Mouse (Mus musculus) liver, embryonic 16.5 days (tissue): ENCODE results near the gene Gng3. TPM values are rescaled to one million over a fixed set of nuclear protein-coding genes. Genes with fewer than 3 reads are reported as not detected.
"Not testable (repeated sequence)": the region's sequence is repeated elsewhere in the genome, so short reads cannot be mapped to it uniquely, and the experiment has no call there.

ENCODE experiments used
- ATAC-seq: fragments of 200-750 bp; cut with Nextera tagmentation; 2 replicates; pipeline ENCODE4 v1.8.0; 2017; ENCODE audit warnings: low read depth, mild to moderate bottlenecking, moderate number of reproducible peaks, moderate library complexity
- H3K27ac ChIP-seq: fragments of 300-500 bp; sonication (generic); 2 replicates; pipeline ENCODE4 v1.5.1; 2014; ENCODE audit warnings: mild to moderate bottlenecking, low read length
- H3K27me3 ChIP-seq: fragments of 300-500 bp; sonication (generic); 2 replicates; pipeline ENCODE4 v1.6.1; 2014; ENCODE audit warnings: low read depth, low read length, mixed read lengths; ENCODE audit not compliant: control insufficient read depth, insufficient read depth
- H3K36me3 ChIP-seq: fragments of 300-500 bp; sonication (generic); 2 replicates; pipeline ENCODE4 v1.6.1; 2014; ENCODE audit warnings: mild to moderate bottlenecking; ENCODE audit not compliant: control insufficient read depth, insufficient read depth
- H3K4me1 ChIP-seq: fragments of 300-500 bp; sonication (generic); 2 replicates; pipeline ENCODE4 v1.6.1; 2014; ENCODE audit warnings: low read depth, low read length, mixed read lengths; ENCODE audit not compliant: control insufficient read depth
- H3K4me2 ChIP-seq: fragments of 300-500 bp; sonication (generic); 2 replicates; pipeline ENCODE4 v1.6.1; 2014; ENCODE audit warnings: low read depth, low read length, mixed read lengths
- H3K4me3 ChIP-seq: fragments of 300-500 bp; sonication (generic); 2 replicates; pipeline ENCODE4 v1.5.1; 2014; ENCODE audit warnings: low read depth, mild to moderate bottlenecking, low read length
- H3K9ac ChIP-seq: fragments of 300-500 bp; sonication (generic); 2 replicates; pipeline ENCODE4 v1.6.1; 2014; ENCODE audit warnings: low read depth, low read length
- H3K9me3 ChIP-seq: fragments of 300-500 bp; sonication (generic); replicated peaks from 2 replicates; pipeline ENCODE4 v1.6.1; 2016; ENCODE audit warnings: low read length; ENCODE audit not compliant: control insufficient read depth
- WGBS: fragments of 180-500 bp; shearing (Covaris S2); extraction: QIAGEN DNeasy Blood & Tissue Kit; methylation state at CpG from one replicate; pipeline ENCODE4 v1.1.7; 2014; ENCODE audit not compliant: insufficient replicate concordance; 5-methylcytosine and 5-hydroxymethylcytosine counted together
- polyA plus RNA-seq: library from polyadenylated mRNA; unstranded; fragments of >200 nt; fragmentation: Nextera tagmentation; extraction: Ambion mirVana; gene quantifications from 2 replicates; pipeline ENCODE4 v1.2.1, GENCODE M21; 2015

Gng3 gene
- polyA plus RNA-seq, 1 experiment from 2014 or later = 0.51 TPM

GRCm38 (mm10) chr19:8837251-8837791 is 1.7 kb downstream of the Gng3 start, which contains the start of gene Bscl2:
TSS of gene Bscl2 (plus strand) at chr19:8837467.
- H3K4me3 ChIP-seq = peak within 1 kb of the TSS; percentile 80
- H3K27me3 ChIP-seq = no peaks in the 10 kb centered on the region
- no peaks in the 10 kb centered on the region for H3K9me3 ChIP-seq
- H3K36me3 ChIP-seq = peaks cover 29% of the 10 kb centered on the region
- H3K9ac ChIP-seq = peak within 1 kb of the TSS; percentile 90
- peak within 1 kb of the TSS; percentile 75 for H3K4me2 ChIP-seq
- peak within 1 kb of the TSS; percentile 92 for H3K27ac ChIP-seq
- 1% methylated on average over 38 of the region's 38 CpGs for WGBS
- peaks cover 29% of the 10 kb centered on the region for H3K4me1 ChIP-seq
- ATAC-seq = peak; percentile 68

GRCm38 (mm10) chr19:8836327-8836726 is 2.7 kb downstream of the Gng3 start:
- H3K4me1 ChIP-seq = peaks cover 29% of the 10 kb centered on the region
- not testable (repeated sequence) for H3K27ac ChIP-seq, ATAC-seq, H3K27me3 ChIP-seq, H3K4me3 ChIP-seq, H3K9me3 ChIP-seq, H3K9ac ChIP-seq, H3K4me2 ChIP-seq
- H3K36me3 ChIP-seq = peaks cover 39% of the 10 kb centered on the region
- 95% methylated on average over 10 of the region's 10 CpGs for WGBS

GRCm38 (mm10) chr19:8832971-8833370 is 6.0 kb downstream of the Gng3 start:
- H3K9ac ChIP-seq = no peak overlapping the region
- H3K4me2 ChIP-seq = no peak overlapping the region
- H3K4me1 ChIP-seq = peaks cover 8% of the 10 kb centered on the region
- peak overlapping the region; percentile 18; the same call in 1 of the 2 replicates for H3K27ac ChIP-seq
- WGBS = 91% methylated on average over 4 of the region's 4 CpGs
- peaks cover 72% of the 10 kb centered on the region for H3K36me3 ChIP-seq
- no peak for ATAC-seq
- H3K27me3 ChIP-seq = no peaks in the 10 kb centered on the region
- H3K9me3 ChIP-seq = no peaks in the 10 kb centered on the region
- no peak overlapping the region for H3K4me3 ChIP-seq

GRCm38 (mm10) chr19:8831262-8831661 is 7.7 kb downstream of the Gng3 start:
- H3K36me3 ChIP-seq = peaks cover 89% of the 10 kb centered on the region
- H3K4me3 ChIP-seq = no peak overlapping the region
- no peak overlapping the region for H3K27ac ChIP-seq
- no peak overlapping the region for H3K4me2 ChIP-seq
- 88% methylated on average over 11 of the region's 11 CpGs for WGBS
- H3K9ac ChIP-seq = no peak overlapping the region
- H3K4me1 ChIP-seq = no peaks in the 10 kb centered on the region; the same call in 1 of the 2 replicates
- H3K27me3 ChIP-seq = no peaks in the 10 kb centered on the region
- no peaks in the 10 kb centered on the region for H3K9me3 ChIP-seq
- no peak for ATAC-seq

GRCm38 (mm10) chr19:8830664-8831063 is 8.3 kb downstream of the Gng3 start:
- H3K4me2 ChIP-seq = no peak overlapping the region
- no peaks in the 10 kb centered on the region for H3K27me3 ChIP-seq
- ATAC-seq = no peak
- H3K27ac ChIP-seq = no peak overlapping the region
- no peak overlapping the region for H3K4me3 ChIP-seq
- no peak overlapping the region for H3K9ac ChIP-seq
- 93% methylated on average over 8 of the region's 8 CpGs for WGBS
- H3K4me1 ChIP-seq = no peaks in the 10 kb centered on the region; the same call in 1 of the 2 replicates
- no peaks in the 10 kb centered on the region for H3K9me3 ChIP-seq
- peaks cover 95% of the 10 kb centered on the region for H3K36me3 ChIP-seq

GRCm38 (mm10) chr19:8829660-8830059 is 9.3 kb downstream of the Gng3 start, which contains the start of gene AC129217.1:
TSS of gene AC129217.1 (plus strand) at chr19:8829773.
- H3K27me3 ChIP-seq = no peaks in the 10 kb centered on the region
- no peak within 1 kb of the TSS for H3K4me3 ChIP-seq
- H3K9ac ChIP-seq = no peak within 1 kb of the TSS
- no peak for ATAC-seq
- H3K27ac ChIP-seq = peak within 1 kb of the TSS; percentile 13; the same call in 1 of the 2 replicates
- H3K4me2 ChIP-seq = no peak within 1 kb of the TSS
- 49% methylated on average over 8 of the region's 8 CpGs for WGBS
- no peaks in the 10 kb centered on the region for H3K9me3 ChIP-seq
- H3K36me3 ChIP-seq = peaks cover 99% of the 10 kb centered on the region
- no peaks in the 10 kb centered on the region; the same call in 1 of the 2 replicates for H3K4me1 ChIP-seq

GRCm38 (mm10) chr19:8822696-8823095 is 16.3 kb downstream of the Gng3 start:
- Histone ChIP-seq H3K4me3 (peak overlapping the region; percentile 100), H3K27me3 (no peaks in the 10 kb centered on the region), H3K4me2 (peak overlapping the region; percentile 93), H3K27ac (no peak overlapping the region), H3K9me3 (no peaks in the 10 kb centered on the region), H3K36me3 (peaks cover 50% of the 10 kb centered on the region), H3K4me1 (peaks cover 21% of the 10 kb centered on the region), H3K9ac (peak overlapping the region; percentile 38)
- no peak for ATAC-seq
- WGBS = 80% methylated on average over 8 of the region's 8 CpGs

GRCm38 (mm10) chr19:8821146-8821545 is 17.8 kb downstream of the Gng3 start:
- WGBS = 0% methylated on average over 7 of the region's 7 CpGs

GRCm38 (mm10) chr19:8820424-8820956 is 18.5 kb downstream of the Gng3 start:
- peaks cover 31% of the 10 kb centered on the region for H3K4me1 ChIP-seq
- under 1% methylated on average over 45 of the region's 48 CpGs for WGBS
- H3K4me2 ChIP-seq = peak overlapping the region; percentile 93
- peak overlapping the region; percentile 99 for H3K9ac ChIP-seq
- peak overlapping the region; percentile 100 for H3K4me3 ChIP-seq
- peaks cover 37% of the 10 kb centered on the region for H3K36me3 ChIP-seq
- no peaks in the 10 kb centered on the region for H3K9me3 ChIP-seq
- peak; percentile 54 for ATAC-seq
- H3K27ac ChIP-seq = peak overlapping the region; percentile 100
- H3K27me3 ChIP-seq = no peaks in the 10 kb centered on the region

More at GRCm38 (mm10) chr19:8821146-8821545, 17.8 kb downstream of the Gng3 start:
- H3K27ac ChIP-seq = peak overlapping the region; percentile 100
- H3K4me1 ChIP-seq = peaks cover 31% of the 10 kb centered on the region
- peak overlapping the region; percentile 93 for H3K4me2 ChIP-seq
- H3K4me3 ChIP-seq = peak overlapping the region; percentile 100
- no peaks in the 10 kb centered on the region for H3K27me3 ChIP-seq
- H3K9me3 ChIP-seq = no peaks in the 10 kb centered on the region
- ATAC-seq = no peak
- H3K36me3 ChIP-seq = peaks cover 39% of the 10 kb centered on the region
- H3K9ac ChIP-seq = peak overlapping the region; percentile 99
